Mouse (Mus musculus) testis, adult 2 months (tissue): ENCODE results near the gene Tcl1b5.
"Not testable (repeated sequence)": the region's sequence is repeated elsewhere in the genome, so short reads cannot be mapped to it uniquely, and the experiment has no call there.

Experiments used
- CTCF ChIP-seq: fragments of 200-500 bp; IDR thresholded peaks from 2 replicates; pipeline ENCODE4 v1.5.1; 2012; ENCODE audit warnings: low read depth, mild to moderate bottlenecking, inconsistent platforms, low read length, moderate library complexity; ENCODE audit not compliant: control insufficient read depth, insufficient read depth, insufficient replicate concordance
- POLR2A ChIP-seq: fragments of 200-500 bp; IDR thresholded peaks from 2 replicates; pipeline ENCODE4 v1.6.1; 2012; ENCODE audit warnings: low read depth, mild to moderate bottlenecking, inconsistent platforms, low read length, moderate library complexity; ENCODE audit not compliant: control insufficient read depth

DNA sequence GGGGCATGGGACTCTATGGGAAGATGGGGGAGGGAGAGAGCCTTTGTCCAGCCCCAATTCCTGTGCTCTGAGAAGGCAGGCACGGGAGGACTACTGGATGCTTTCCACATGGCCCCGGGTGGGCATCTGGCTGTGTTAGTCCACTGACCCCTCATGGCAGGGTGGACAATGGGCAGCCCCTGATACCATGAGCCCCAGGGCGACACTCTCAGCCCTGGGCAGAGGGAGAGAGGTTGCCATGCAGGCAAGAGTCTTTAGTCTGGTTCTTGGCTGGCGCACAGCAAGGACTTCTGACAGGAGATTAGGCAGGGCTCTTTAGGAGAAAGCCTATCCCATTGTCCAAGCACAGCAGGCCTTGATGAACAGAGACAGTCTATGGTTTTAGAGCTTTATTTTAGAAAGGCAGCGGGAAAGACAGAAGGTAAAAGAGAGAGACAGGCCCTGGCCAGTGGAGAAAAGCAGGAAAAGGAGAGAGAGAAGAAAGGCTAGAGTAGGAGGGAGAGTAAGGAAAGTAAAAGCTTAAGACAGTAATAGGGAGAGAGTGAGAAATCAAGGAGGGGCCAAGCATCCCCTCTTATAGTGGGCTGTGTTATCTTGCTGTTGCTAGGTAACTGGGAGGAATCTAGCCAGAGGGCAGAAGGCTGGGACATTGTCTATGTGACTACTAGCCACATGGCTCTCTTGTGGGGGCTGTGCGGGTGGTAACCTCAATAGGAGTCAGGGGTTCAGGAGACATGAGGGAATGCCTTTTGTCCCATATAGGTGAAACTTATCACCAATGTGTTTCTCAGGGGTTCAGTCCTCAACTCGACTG, 23.7 kb downstream of the Tcl1b5 start:
- TF ChIP-seq CTCF, POLR2A: not testable (repeated sequence)
